Mouse (Mus musculus) neural tube, embryonic 10.5 days (tissue): ENCODE data around the gene Psmd4.
"Not testable (repeated sequence)": the region's sequence is repeated elsewhere in the genome, so short reads cannot be mapped to it uniquely, and the experiment has no call there.

Source experiments
- DNase-seq: peaks from one replicate; pipeline ENCODE4 v3.0.0-alpha.2; 2017; ENCODE audit warnings: low spot score; ENCODE audit errors: extremely low spot score

Gene Psmd4

GRCm38 (mm10) chr3:95025202-95025601, 17.2 kb downstream of the Psmd4 start:
- DNase-seq, result no peak

GRCm38 (mm10) chr3:95024551-95024950, 17.9 kb downstream of the Psmd4 start:
- no peak for DNase-seq

GRCm38 (mm10) chr3:95020956-95021355, 21.5 kb downstream of the Psmd4 start:
- not testable (repeated sequence) for DNase-seq

- DNase-seq, result no peak
These were observed 23.7 kb downstream of the Psmd4 start for GRCm38 (mm10) chr3:95018741-95019140.

GRCm38 (mm10) chr3:95016532-95017056, 25.8 kb downstream of the Psmd4 start:
- DNase-seq, result no peak

GRCm38 (mm10) chr3:95015891-95016531, 26.4 kb downstream of the Psmd4 start:
- DNase-seq, result peak; percentile 85

GRCm38 (mm10) chr3:95015337-95015872, 27.0 kb downstream of the Psmd4 start, which contains the start of gene Zfp687:
Gene Zfp687 (minus strand): TSS chr3:95015448.
- peak; percentile 97 for DNase-seq

- DNase-seq, result no peak
These were observed 27.8 kb downstream of the Psmd4 start for GRCm38 (mm10) chr3:95014428-95015151.

- DNase-seq, result no peak
These were observed 28.6 kb downstream of the Psmd4 start for GRCm38 (mm10) chr3:95013699-95014427.

GRCm38 (mm10) chr3:95012982-95013381, 29.4 kb downstream of the Psmd4 start:
- DNase-seq, result no peak

- no peak for DNase-seq
These were observed 32.0 kb downstream of the Psmd4 start for GRCm38 (mm10) chr3:95010396-95010795.

GRCm38 (mm10) chr3:95007706-95008105, 34.7 kb downstream of the Psmd4 start:
- no peak for DNase-seq

GRCm38 (mm10) chr3:95005651-95006050, 36.8 kb downstream of the Psmd4 start:
- no peak for DNase-seq

GRCm38 (mm10) chr3:95003273-95003672, 39.1 kb downstream of the Psmd4 start:
- no peak for DNase-seq

- no peak for DNase-seq
These were observed 39.8 kb downstream of the Psmd4 start for GRCm38 (mm10) chr3:95002569-95002968.

- peak; percentile 80 for DNase-seq
These were observed 45.5 kb downstream of the Psmd4 start for GRCm38 (mm10) chr3:94996946-94997345.

GRCm38 (mm10) chr3:94989159-94989761, 53.2 kb downstream of the Psmd4 start:
- no peak for DNase-seq

- DNase-seq, result no peak
These were observed 54.8 kb downstream of the Psmd4 start for GRCm38 (mm10) chr3:94987578-94987977.

- DNase-seq, result no peak
These were observed 56.9 kb downstream of the Psmd4 start for GRCm38 (mm10) chr3:94985513-94985912.

GRCm38 (mm10) chr3:94984312-94984711, 58.1 kb downstream of the Psmd4 start:
- no peak for DNase-seq
